Mouse (Mus musculus) testis, adult 2 months (tissue): Measurements from ENCODE around the gene Rprd1b.

Experiments used
- CTCF ChIP-seq: fragments of 200-500 bp; IDR thresholded peaks from 2 replicates; pipeline ENCODE4 v1.5.1; 2012; ENCODE audit warnings: low read depth, mild to moderate bottlenecking, inconsistent platforms, low read length, moderate library complexity; ENCODE audit not compliant: control insufficient read depth, insufficient read depth, insufficient replicate concordance
- POLR2A ChIP-seq: fragments of 200-500 bp; IDR thresholded peaks from 2 replicates; pipeline ENCODE4 v1.6.1; 2012; ENCODE audit warnings: low read depth, mild to moderate bottlenecking, inconsistent platforms, low read length, moderate library complexity; ENCODE audit not compliant: control insufficient read depth

DNA sequence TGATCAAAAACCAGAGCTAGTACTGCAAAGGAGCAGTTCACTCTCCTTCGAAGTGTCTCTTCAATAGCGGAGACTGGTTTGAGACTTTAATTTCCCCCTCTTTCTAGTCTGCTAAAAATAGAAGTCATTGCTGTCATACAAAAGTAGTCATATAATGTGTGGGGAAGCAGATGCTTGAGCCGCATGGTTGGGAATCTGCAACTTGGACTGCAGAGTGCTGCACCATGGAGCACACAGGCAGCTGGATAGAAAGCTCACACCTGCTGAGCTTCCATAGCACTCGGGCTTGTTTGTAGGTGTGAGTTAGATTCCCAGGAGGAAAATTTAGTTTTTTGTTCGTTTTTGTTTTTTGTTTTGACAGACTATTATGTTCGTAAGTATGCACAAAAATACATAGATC is 8.1 kb downstream of the Rprd1b start:
- no peak for TF ChIP-seq CTCF
- no peak for TF ChIP-seq POLR2A
